8 mouse cellular contexts compared by ENCODE assay signal in the genomic region with DNA sequence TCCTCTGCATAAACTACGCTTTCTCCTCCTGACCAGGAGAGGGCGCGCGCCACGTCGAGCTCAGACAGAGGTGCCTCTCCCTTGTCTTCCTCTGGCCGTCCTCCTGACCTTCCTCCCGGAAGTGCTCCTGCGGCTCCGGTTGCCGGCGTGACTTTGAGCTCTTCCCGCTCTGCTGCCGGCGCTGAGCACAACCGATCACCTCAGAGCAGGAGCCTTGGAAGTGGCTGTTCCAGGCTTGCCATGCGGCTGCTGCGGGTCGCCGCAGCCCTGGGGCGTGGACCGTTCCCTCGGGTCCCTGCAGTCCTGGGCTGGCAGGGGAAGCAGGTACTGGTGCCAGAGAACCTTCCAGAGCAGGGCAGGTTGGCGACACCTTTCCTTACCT. TPM values are rescaled to one million over a fixed set of nuclear protein-coding genes. Genes with fewer than 3 reads are reported as not detected.
DNase-seq lines count a peak whose midpoint lies in the region; ATAC-seq and TF ChIP-seq lines count a peak whose summit lies in the region.

A gene (plus strand): TSS at position 98 of the 382 bp plus-strand sequence.

- 0% methylated on average over 24 of the region's 24 CpGs for WGBS in forebrain, embryonic 16.5 days
- under 1% methylated on average over 24 of the region's 24 CpGs for WGBS in lung, embryonic 14.5 days
- under 1% methylated on average over 24 of the region's 24 CpGs for WGBS in olfactory bulb, adult 2 months
- WGBS in thymus, adult 2 months: under 1% methylated on average over 24 of the region's 24 CpGs

- no peak within 1 kb of the TSS for H3K27ac ChIP-seq in forebrain, embryonic 16.5 days (ENCODE audit: low read length)
- peak within 1 kb of the TSS; percentile 84 for H3K27ac ChIP-seq in layer of hippocampus, adult 2 months
- peak within 1 kb of the TSS; percentile 30; the same call in 1 of the 2 replicates for H3K27ac ChIP-seq in lung, embryonic 14.5 days (ENCODE audit: low read depth)
- no peak within 1 kb of the TSS for H3K27ac ChIP-seq in olfactory bulb, adult 2 months (ENCODE audit: insufficient read depth, low read depth, low read length)
- H3K27ac ChIP-seq in thymus, adult 2 months (ENCODE audit: control insufficient read depth, insufficient read depth, low read length): no peak within 1 kb of the TSS

- peaks cover 38% of the 10 kb centered on the region for H3K36me3 ChIP-seq in G1E (replicated peaks)
- H3K36me3 ChIP-seq in forebrain, embryonic 16.5 days (ENCODE audit: control insufficient read depth, insufficient read depth): peaks cover under 1% of the 10 kb centered on the region; the same call in 1 of the 2 replicates
- H3K36me3 ChIP-seq in lung, embryonic 14.5 days (ENCODE audit: insufficient read depth): peaks cover 25% of the 10 kb centered on the region
- H3K36me3 ChIP-seq in thymus, adult 2 months (ENCODE audit: control insufficient read depth, insufficient read depth, low read length): peaks cover 15% of the 10 kb centered on the region; the same call in 1 of the 2 replicates

- H3K4me2 ChIP-seq in forebrain, embryonic 16.5 days (ENCODE audit: low read length): peak within 1 kb of the TSS; percentile 78
- peak within 1 kb of the TSS; percentile 77 for H3K4me2 ChIP-seq in lung, embryonic 14.5 days

- peak; percentile 68 for TF ChIP-seq CTCF in G1E (IDR thresholded peaks at IDR 0.05; ENCODE audit: low read depth, low read length)
- peak; percentile 86 for TF ChIP-seq CTCF in layer of hippocampus, adult 2 months (conservative IDR thresholded peaks at IDR 0.05)
- TF ChIP-seq CTCF in lung, embryonic 14.5 days (IDR thresholded peaks at IDR 0.05; ENCODE audit: low read depth): peak; percentile 92
- TF ChIP-seq CTCF in olfactory bulb, adult 2 months (IDR thresholded peaks at IDR 0.05; ENCODE audit: insufficient read depth, low read depth, low read length): peak; percentile 80
- peak; percentile 88 for TF ChIP-seq CTCF in thymus, adult 2 months (IDR thresholded peaks at IDR 0.05; ENCODE audit: borderline replicate concordance, control insufficient read depth, extremely low read depth, insufficient read depth, low read length, poor library complexity)

- peak; percentile 87 for DNase-seq in G1E (ENCODE audit: low spot score)
- peak; percentile 93 for DNase-seq in cerebellum, adult 18-20 months
- DNase-seq in heart, postnatal 36 days: peak; percentile 87 to 89
- peak; percentile 89 to 90 for DNase-seq in layer of hippocampus, adult 2 months (ENCODE audit: low spot score in 2 of 2)
- DNase-seq in lung, embryonic 14.5 days: peak; percentile 90
- peak; percentile 86 for DNase-seq in thymus, adult 2 months

- TF ChIP-seq POLR2A in olfactory bulb, adult 2 months (IDR thresholded peaks at IDR 0.05; ENCODE audit: insufficient read depth, low read depth, low read length): peak; percentile 70
- TF ChIP-seq POLR2A in thymus, adult 2 months (IDR thresholded peaks at IDR 0.05; ENCODE audit: control insufficient read depth, extremely low read depth, insufficient read depth, low read length, poor library complexity): 0 out of 2 replicates have a peak, but pooled peaks have one; percentile 34

- intact Hi-C loops in heart, postnatal 36 days (cut with DNase I): loop anchor here (1.0 to 5.0 kb wide), 4 partner anchors 37 to 152 kb away; a partner anchor contains a TSS

- peak; percentile 99 for ATAC-seq in G1E (ENCODE audit: extremely low read depth, insufficient number of reproducible peaks, low FRiP score, poor library complexity, severe bottlenecking)
- peak; percentile 98 for ATAC-seq in forebrain, embryonic 16.5 days
- ATAC-seq in lung, embryonic 14.5 days (ENCODE audit: insufficient read depth): peak; percentile 98

- H3K4me1 ChIP-seq in G1E (ENCODE audit: insufficient read depth, low read depth, low read length): peaks cover 15% of the 10 kb centered on the region
- H3K4me1 ChIP-seq in forebrain, embryonic 16.5 days (replicated peaks; ENCODE audit: control insufficient read depth, insufficient read depth, low read length): peaks cover 9% of the 10 kb centered on the region
- H3K4me1 ChIP-seq in lung, embryonic 14.5 days (ENCODE audit: insufficient read depth): peaks cover 3% of the 10 kb centered on the region; the same call in 1 of the 2 replicates
- H3K4me1 ChIP-seq in olfactory bulb, adult 2 months (ENCODE audit: control insufficient read depth, insufficient read depth, low read length): peaks cover 5% of the 10 kb centered on the region; the same call in 1 of the 2 replicates
- H3K4me1 ChIP-seq in thymus, adult 2 months (replicated peaks; ENCODE audit: control insufficient read depth, insufficient read depth, low read length): peaks cover 8% of the 10 kb centered on the region

- peaks cover 12% of the 10 kb centered on the region for H3K9me3 ChIP-seq in G1E (replicated peaks)
- H3K9me3 ChIP-seq in forebrain, embryonic 16.5 days (ENCODE audit: control insufficient read depth, low read length): peaks cover 3% of the 10 kb centered on the region; the same call in 1 of the 2 replicates
- H3K9me3 ChIP-seq in lung, embryonic 14.5 days (ENCODE audit: low read depth, low read length): no peaks in the 10 kb centered on the region

- H3K9ac ChIP-seq in forebrain, embryonic 16.5 days (replicated peaks; ENCODE audit: low read depth, low read length): peak within 1 kb of the TSS; percentile 79
- H3K9ac ChIP-seq in lung, embryonic 14.5 days: peak within 1 kb of the TSS; percentile 85

- no peaks in the 10 kb centered on the region for H3K27me3 ChIP-seq in G1E (ENCODE audit: insufficient read depth, low read length)
- no peaks in the 10 kb centered on the region for H3K27me3 ChIP-seq in forebrain, embryonic 16.5 days (replicated peaks; ENCODE audit: control insufficient read depth, insufficient read depth, low read length)
- H3K27me3 ChIP-seq in lung, embryonic 14.5 days (ENCODE audit: insufficient read depth, low read length): no peaks in the 10 kb centered on the region
- no peaks in the 10 kb centered on the region for H3K27me3 ChIP-seq in thymus, adult 2 months (ENCODE audit: control insufficient read depth, insufficient read depth, low read length)

- peak within 1 kb of the TSS; percentile 99 for H3K4me3 ChIP-seq in G1E (ENCODE audit: low read depth, low read length)
- peak within 1 kb of the TSS; percentile 93 for H3K4me3 ChIP-seq in forebrain, embryonic 16.5 days (replicated peaks; ENCODE audit: low read length)
- peak within 1 kb of the TSS; percentile 80 for H3K4me3 ChIP-seq in layer of hippocampus, adult 2 months
- peak within 1 kb of the TSS; percentile 94 for H3K4me3 ChIP-seq in lung, embryonic 14.5 days (ENCODE audit: low read depth, low read length)
- H3K4me3 ChIP-seq in olfactory bulb, adult 2 months (ENCODE audit: insufficient read depth, low read depth, low read length): peak within 1 kb of the TSS; percentile 81
- H3K4me3 ChIP-seq in thymus, adult 2 months (ENCODE audit: control insufficient read depth, insufficient read depth, low read length): peak within 1 kb of the TSS; percentile 69

RNA-seq across cellular contexts. Expression of the gene that starts here (rescaled TPM):
- total RNA-seq in G1E (2014; fragmentation: Nextera tagmentation) (74.6 and 84.0 TPM in 2 replicates), G1E (2017) (81.0 and 89.4 TPM in 2 replicates)
- polyA plus RNA-seq in G1E (2012): 8.0 and 9.7 TPM in 2 replicates
- polyA plus RNA-seq in forebrain, embryonic 16.5 days (2015; fragmentation: Nextera tagmentation; extraction: Ambion mirVana): 33.6 and 38.2 TPM in 2 replicates
- 100 to 1,000 TPM; 219 to 255 TPM for total RNA-seq in heart, postnatal 36 days (2021)
- 10 to 100 TPM; 53.5 to 57.7 TPM for total RNA-seq in layer of hippocampus, adult 2 months (2021)
- 45.9 and 51.5 TPM in 2 replicates for polyA plus RNA-seq in lung, embryonic 14.5 days (2014; fragmentation: Nextera tagmentation; extraction: Ambion mirVana)
- not detected in 2 replicates for polyA plus RNA-seq in olfactory bulb, adult 2 months (2012; ENCODE audit: insufficient read depth, insufficient read length, low replicate concordance, missing spikeins)
- 14.9 and 17.8 TPM in 2 replicates for polyA plus RNA-seq in thymus, adult 2 months (2012; rRNA removed)

Comparison
In these comparisons a context has a peak if more than half of its experiments do, and no peak if none do; other contexts are left out.
1. H3K27ac ChIP-seq: peak in layer of hippocampus, adult 2 months (single experiment) and lung, embryonic 14.5 days (single experiment); none in forebrain, embryonic 16.5 days (single experiment), olfactory bulb, adult 2 months (single experiment) and thymus, adult 2 months (single experiment).
2. Peak in every context shown above with its lines, with median percentiles within 50 percentile points of each other: ATAC-seq, DNase-seq, H3K4me3 ChIP-seq and CTCF ChIP-seq.